9 mouse cellular contexts compared by ENCODE assay signal in genomic region chr4:148084261-148084714, GRCm38 (mm10). TPM values are rescaled to one million over a fixed set of nuclear protein-coding genes. Genes with fewer than 3 reads are reported as not detected.
DNase-seq lines count a peak whose midpoint lies in the region; ATAC-seq lines count a peak whose summit lies in the region.
"Had no signal": no experiment of that assay in that cellular context is flagged by ENCODE, and none has a peak within 500 bp of the region (broad histone marks: within the 10 kb centered on the region; RNA-seq: fewer than 3 reads in every experiment).

No protein-coding gene starts in this region.

- H3K9ac ChIP-seq in hindbrain, embryonic 13.5 days = no peak overlapping the region
- H3K9ac ChIP-seq in intestine, embryonic 15.5 days = no peak overlapping the region

- H3K9me3 ChIP-seq in hindbrain, embryonic 10.5 days = no peaks in the 10 kb centered on the region
- H3K9me3 ChIP-seq in hindbrain, embryonic 13.5 days = no peaks in the 10 kb centered on the region
- H3K9me3 ChIP-seq in intestine, embryonic 15.5 days = no peaks in the 10 kb centered on the region

- no peak overlapping the region for H3K4me2 ChIP-seq in hindbrain, embryonic 13.5 days
- no peak overlapping the region for H3K4me2 ChIP-seq in intestine, embryonic 15.5 days (replicated peaks)

- peaks cover 70% of the 10 kb centered on the region for H3K4me1 ChIP-seq in hindbrain, embryonic 10.5 days (replicated peaks)
- H3K4me1 ChIP-seq in hindbrain, embryonic 13.5 days (replicated peaks) = peaks cover 49% of the 10 kb centered on the region
- peaks cover 25% of the 10 kb centered on the region for H3K4me1 ChIP-seq in intestine, embryonic 15.5 days (replicated peaks)

- H3K27ac ChIP-seq in hindbrain, embryonic 10.5 days = peak overlapping the region; percentile 59; the same call in 1 of the 2 replicates
- H3K27ac ChIP-seq in hindbrain, embryonic 13.5 days = no peak overlapping the region
- no peak overlapping the region for H3K27ac ChIP-seq in intestine, embryonic 15.5 days

- DNase-seq in hindbrain, embryonic 10.5 days (ENCODE audit: low spot score) = peak; percentile 66
- peak; percentile 76 for DNase-seq in gastrocnemius, postnatal 14 days
- peak; percentile 78 for DNase-seq in kidney, postnatal 10 days
- peak; percentile 79 for DNase-seq in lung, postnatal 36 days
- no peak for DNase-seq in adipocyte (ENCODE audit: low spot score)
- DNase-seq in T-cell, adult 2 months (ENCODE audit: low spot score) = no peak

- peak overlapping the region; percentile 18; the same call in 1 of the 2 replicates for H3K4me3 ChIP-seq in hindbrain, embryonic 10.5 days
- H3K4me3 ChIP-seq in hindbrain, embryonic 13.5 days = no peak overlapping the region
- no peak overlapping the region for H3K4me3 ChIP-seq in intestine, embryonic 15.5 days (replicated peaks)

- H3K36me3 ChIP-seq in hindbrain, embryonic 10.5 days = peaks cover 30% of the 10 kb centered on the region
- no peaks in the 10 kb centered on the region for H3K36me3 ChIP-seq in hindbrain, embryonic 13.5 days
- peaks cover 3% of the 10 kb centered on the region; the same call in 1 of the 2 replicates for H3K36me3 ChIP-seq in intestine, embryonic 15.5 days

- peaks cover 9% of the 10 kb centered on the region; the same call in 1 of the 2 replicates for H3K27me3 ChIP-seq in hindbrain, embryonic 10.5 days (ENCODE audit: insufficient read depth, poor library complexity, severe bottlenecking)
- H3K27me3 ChIP-seq in hindbrain, embryonic 13.5 days = no peaks in the 10 kb centered on the region
- no peaks in the 10 kb centered on the region for H3K27me3 ChIP-seq in intestine, embryonic 15.5 days (replicated peaks)
- H3K27me3 ChIP-seq: CH12.LX had no signal

- WGBS in hindbrain, embryonic 10.5 days = 6% methylated on average over 8 of the region's 8 CpGs
- WGBS in hindbrain, embryonic 13.5 days = 13% methylated on average over 8 of the region's 8 CpGs
- WGBS in intestine, embryonic 15.5 days = 26% methylated on average over 8 of the region's 8 CpGs

- intact Hi-C loops in gastrocnemius, postnatal 14 days (cut with DNase I; ENCODE audit: low total_unique reads) = no loop called here

- no peak for ATAC-seq in hindbrain, embryonic 13.5 days (ENCODE audit: low FRiP score)
- ATAC-seq in intestine, embryonic 15.5 days = no peak

RNA-seq across cellular contexts. Expression of gene Agtrap, which starts 3.5 kb away (rescaled TPM):
- 15.6 and 15.7 TPM in 2 replicates for polyA plus RNA-seq in hindbrain, embryonic 10.5 days (2016; fragmentation: Nextera tagmentation; extraction: Ambion mirVana)
- 7.6 and 8.4 TPM in 2 replicates for polyA plus RNA-seq in hindbrain, embryonic 13.5 days (2015; fragmentation: Nextera tagmentation; extraction: Ambion mirVana)
- 10 to 100 TPM; 12.3 to 14.7 TPM for total RNA-seq in gastrocnemius, postnatal 14 days (2021)
- 15.1 and 16.7 TPM in 2 replicates for polyA plus RNA-seq in intestine, embryonic 15.5 days (2015; fragmentation: Nextera tagmentation; extraction: Ambion mirVana)

RNA-seq across cellular contexts. Expression of gene Mthfr, which starts 45.4 kb away (rescaled TPM):
- polyA plus RNA-seq in hindbrain, embryonic 10.5 days (2016; fragmentation: Nextera tagmentation; extraction: Ambion mirVana) = 28.1 and 30.0 TPM in 2 replicates
- 22.1 and 22.3 TPM in 2 replicates for polyA plus RNA-seq in hindbrain, embryonic 13.5 days (2015; fragmentation: Nextera tagmentation; extraction: Ambion mirVana)
- total RNA-seq in gastrocnemius, postnatal 14 days (2021) = 10 to 100 TPM; 12.0 to 12.3 TPM
- 18.4 TPM in 2 replicates for polyA plus RNA-seq in intestine, embryonic 15.5 days (2015; fragmentation: Nextera tagmentation; extraction: Ambion mirVana)

RNA-seq across cellular contexts. Expression of gene Clcn6, which starts 45.7 kb away (rescaled TPM):
- polyA plus RNA-seq in hindbrain, embryonic 10.5 days (2016; fragmentation: Nextera tagmentation; extraction: Ambion mirVana) = 13.9 and 17.8 TPM in 2 replicates
- 30.7 and 32.8 TPM in 2 replicates for polyA plus RNA-seq in hindbrain, embryonic 13.5 days (2015; fragmentation: Nextera tagmentation; extraction: Ambion mirVana)
- total RNA-seq in gastrocnemius, postnatal 14 days (2021) = 1 to 10 TPM; 4.7 to 5.4 TPM
- 4.7 and 4.9 TPM in 2 replicates for polyA plus RNA-seq in intestine, embryonic 15.5 days (2015; fragmentation: Nextera tagmentation; extraction: Ambion mirVana)

RNA-seq across cellular contexts. Expression of gene Mad2l2, which starts 45.9 kb away (rescaled TPM):
- 74.3 and 86.9 TPM in 2 replicates for polyA plus RNA-seq in hindbrain, embryonic 10.5 days (2016; fragmentation: Nextera tagmentation; extraction: Ambion mirVana)
- 118 and 127 TPM in 2 replicates for polyA plus RNA-seq in hindbrain, embryonic 13.5 days (2015; fragmentation: Nextera tagmentation; extraction: Ambion mirVana)
- total RNA-seq in gastrocnemius, postnatal 14 days (2021) = 10 to 100 TPM; 11.5 to 12.9 TPM
- 32.9 and 33.9 TPM in 2 replicates for polyA plus RNA-seq in intestine, embryonic 15.5 days (2015; fragmentation: Nextera tagmentation; extraction: Ambion mirVana)

RNA-seq across cellular contexts. Expression of gene Draxin, which starts 46.2 kb away (rescaled TPM):
- 6.5 and 13.1 TPM in 2 replicates for polyA plus RNA-seq in hindbrain, embryonic 10.5 days (2016; fragmentation: Nextera tagmentation; extraction: Ambion mirVana)
- 17.2 and 20.9 TPM in 2 replicates for polyA plus RNA-seq in hindbrain, embryonic 13.5 days (2015; fragmentation: Nextera tagmentation; extraction: Ambion mirVana)
- total RNA-seq in gastrocnemius, postnatal 14 days (2021) = under 1 TPM; 0.10 to 0.13 TPM
- 0.15 and 0.24 TPM in 2 replicates for polyA plus RNA-seq in intestine, embryonic 15.5 days (2015; fragmentation: Nextera tagmentation; extraction: Ambion mirVana)

Comparison
In these comparisons a context has a peak if more than half of its experiments do, and no peak if none do; other contexts are left out.
1. DNase-seq: peak in hindbrain, embryonic 10.5 days (single experiment), gastrocnemius, postnatal 14 days (single experiment), kidney, postnatal 10 days (single experiment) and lung, postnatal 36 days (single experiment); none in adipocyte (single experiment) and T-cell, adult 2 months (single experiment).